Mouse (Mus musculus) stomach, embryonic 14.5 days (tissue): ENCODE results near the gene Zfp212. TPM values are rescaled to one million over a fixed set of nuclear protein-coding genes. Genes with fewer than 3 reads are reported as not detected.

Source experiments
- ATAC-seq: fragments of 200-750 bp; cut with Nextera tagmentation; 2 replicates; pipeline ENCODE4 v1.8.0; 2017; ENCODE audit warnings: low read depth, moderate TSS enrichment; ENCODE audit not compliant: insufficient number of reproducible peaks, insufficient read depth, low FRiP score
- H3K27ac ChIP-seq: fragments of 300-500 bp; sonication (generic); 2 replicates; pipeline ENCODE4 v1.5.1; 2014; ENCODE audit warnings: mild to moderate bottlenecking, low read length, moderate library complexity, mixed read lengths
- H3K27me3 ChIP-seq: fragments of 300-500 bp; sonication (generic); 2 replicates; pipeline ENCODE4 v1.6.1; 2014; ENCODE audit warnings: low read length, control low read depth, mixed read lengths; ENCODE audit not compliant: control insufficient read depth, insufficient read depth
- H3K36me3 ChIP-seq: fragments of 300-500 bp; sonication (generic); 2 replicates; pipeline ENCODE4 v1.6.1; 2014; ENCODE audit warnings: mild to moderate bottlenecking, control low read depth, low read length, moderate library complexity, mixed read lengths; ENCODE audit not compliant: control insufficient read depth, insufficient read depth
- H3K4me1 ChIP-seq: fragments of 300-500 bp; sonication (generic); 2 replicates; pipeline ENCODE4 v1.6.1; 2014; ENCODE audit warnings: low read length, control low read depth, mixed read lengths; ENCODE audit not compliant: control insufficient read depth, insufficient read depth
- H3K4me2 ChIP-seq: fragments of 300-500 bp; sonication (generic); replicated peaks from 2 replicates; pipeline ENCODE4 v1.6.1; 2014; ENCODE audit warnings: low read depth, low read length, control low read depth
- H3K4me3 ChIP-seq: fragments of 300-500 bp; sonication (generic); 2 replicates; pipeline ENCODE4 v1.5.1; 2014; ENCODE audit warnings: low read depth, low read length, control low read depth
- H3K9ac ChIP-seq: fragments of 300-500 bp; sonication (generic); replicated peaks from 2 replicates; pipeline ENCODE4 v1.6.1; 2014; ENCODE audit warnings: low read depth, mild to moderate bottlenecking, control low read depth, low read length, moderate library complexity, mixed read lengths
- H3K9me3 ChIP-seq: fragments of 300-500 bp; sonication (generic); 2 replicates; pipeline ENCODE4 v1.6.1; 2016; ENCODE audit warnings: low read depth, low read length, control low read depth; ENCODE audit not compliant: control insufficient read depth
- WGBS: fragments of 180-500 bp; shearing (Covaris S2); extraction: QIAGEN DNeasy Blood & Tissue Kit; methylation state at CpG from one replicate; pipeline ENCODE4 v1.1.7; 2014; 5-methylcytosine and 5-hydroxymethylcytosine counted together
- polyA plus RNA-seq: library from polyadenylated mRNA; unstranded; fragments of >200 nt; fragmentation: Nextera tagmentation; extraction: Ambion mirVana; gene quantifications from 2 replicates; pipeline ENCODE4 v1.2.1, GENCODE M21; 2014

Gene Zfp212
- polyA plus RNA-seq, 1 experiment from 2014 or later = 13.3 TPM

DNA sequence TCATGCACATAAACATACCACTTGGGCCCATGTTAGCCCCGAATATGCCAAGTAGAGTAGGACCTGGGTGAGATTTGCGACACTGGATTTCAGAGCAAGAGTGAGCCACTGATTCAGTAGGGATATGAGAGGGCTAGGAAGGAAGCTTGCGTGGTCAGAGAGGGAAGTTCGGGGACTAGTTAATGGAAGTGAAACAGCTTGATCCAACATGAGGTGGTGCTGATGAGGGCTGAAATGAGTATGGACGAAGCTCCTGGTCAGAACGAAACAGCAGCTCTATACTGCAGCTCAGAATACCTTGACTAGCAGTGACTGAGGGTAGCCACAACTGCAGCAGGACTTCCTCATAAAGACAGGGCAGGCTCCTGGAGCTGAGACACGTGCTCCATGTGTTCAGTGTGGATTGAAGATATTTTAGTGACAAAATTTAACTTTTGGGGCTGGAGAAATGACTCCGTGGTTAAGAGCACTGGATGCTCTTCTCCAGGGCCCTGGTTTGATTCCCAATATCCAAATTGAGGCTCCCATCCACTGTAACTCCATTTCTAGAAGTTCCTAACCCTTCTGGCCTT is 31.4 kb upstream of the Zfp212 start:
- Histone ChIP-seq H3K4me3 (no peak overlapping the region), H3K27ac (peak overlapping the region; percentile 16; the same call in 1 of the 2 replicates), H3K9ac (no peak overlapping the region), H3K36me3 (peaks cover 73% of the 10 kb centered on the region), H3K27me3 (no peaks in the 10 kb centered on the region), H3K9me3 (no peaks in the 10 kb centered on the region), H3K4me1 (no peaks in the 10 kb centered on the region), H3K4me2 (no peak overlapping the region)
- 86% methylated on average over 8 of the region's 8 CpGs for WGBS
- no peak; the same call in 1 of the 2 replicates for ATAC-seq

- Histone ChIP-seq H3K4me2 (no peak overlapping the region), H3K4me3 (no peak overlapping the region), H3K9ac (no peak overlapping the region), H3K36me3 (peaks cover 49% of the 10 kb centered on the region), H3K4me1 (no peaks in the 10 kb centered on the region), H3K9me3 (peaks cover 4% of the 10 kb centered on the region; the same call in 1 of the 2 replicates), H3K27ac (no peak overlapping the region), H3K27me3 (no peaks in the 10 kb centered on the region)
- no peak for ATAC-seq
- 89% methylated on average over 6 of the region's 6 CpGs for WGBS
Observed at GRCm38 (mm10) chr6:47899416-47899815, 20.9 kb upstream of the Zfp212 start.

GRCm38 (mm10) chr6:47903587-47903986 is 16.7 kb upstream of the Zfp212 start:
- ATAC-seq = no peak
- no peak overlapping the region for H3K9ac ChIP-seq
- peaks cover 67% of the 10 kb centered on the region for H3K36me3 ChIP-seq
- no peak overlapping the region for H3K4me3 ChIP-seq
- WGBS = 81% methylated on average over 4 of the region's 4 CpGs
- no peaks in the 10 kb centered on the region for H3K4me1 ChIP-seq
- no peak overlapping the region for H3K27ac ChIP-seq
- H3K27me3 ChIP-seq = no peaks in the 10 kb centered on the region
- H3K9me3 ChIP-seq = peaks cover 5% of the 10 kb centered on the region; the same call in 1 of the 2 replicates
- no peak overlapping the region for H3K4me2 ChIP-seq

DNA sequence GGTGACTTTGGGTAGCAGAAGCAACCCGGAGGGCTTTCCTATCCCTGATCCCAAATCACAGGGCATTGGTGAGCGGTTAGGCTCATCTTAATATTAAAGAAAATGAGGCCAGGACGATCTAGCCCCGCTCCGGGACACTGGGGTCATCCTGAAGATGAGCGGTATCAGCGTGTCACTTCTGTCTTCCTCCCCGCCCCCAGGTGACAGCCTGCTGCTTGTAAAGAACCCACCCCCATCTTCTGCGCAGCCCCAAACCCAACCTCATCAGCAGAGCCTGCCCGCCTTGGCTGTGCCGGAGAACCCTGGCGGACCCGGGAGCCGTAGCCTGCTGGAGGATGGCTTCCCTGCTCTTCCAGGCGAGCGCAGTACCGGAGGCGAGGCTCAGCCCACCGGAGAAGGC is 15.9 kb upstream of the Zfp212 start:
- H3K9ac ChIP-seq = no peak overlapping the region
- peaks cover 62% of the 10 kb centered on the region for H3K36me3 ChIP-seq
- no peak overlapping the region for H3K4me3 ChIP-seq
- no peaks in the 10 kb centered on the region for H3K27me3 ChIP-seq
- no peak for ATAC-seq
- H3K9me3 ChIP-seq = peaks cover 5% of the 10 kb centered on the region; the same call in 1 of the 2 replicates
- no peak overlapping the region for H3K27ac ChIP-seq
- WGBS = 57% methylated on average over 19 of the region's 19 CpGs
- H3K4me1 ChIP-seq = no peaks in the 10 kb centered on the region
- no peak overlapping the region for H3K4me2 ChIP-seq

DNA sequence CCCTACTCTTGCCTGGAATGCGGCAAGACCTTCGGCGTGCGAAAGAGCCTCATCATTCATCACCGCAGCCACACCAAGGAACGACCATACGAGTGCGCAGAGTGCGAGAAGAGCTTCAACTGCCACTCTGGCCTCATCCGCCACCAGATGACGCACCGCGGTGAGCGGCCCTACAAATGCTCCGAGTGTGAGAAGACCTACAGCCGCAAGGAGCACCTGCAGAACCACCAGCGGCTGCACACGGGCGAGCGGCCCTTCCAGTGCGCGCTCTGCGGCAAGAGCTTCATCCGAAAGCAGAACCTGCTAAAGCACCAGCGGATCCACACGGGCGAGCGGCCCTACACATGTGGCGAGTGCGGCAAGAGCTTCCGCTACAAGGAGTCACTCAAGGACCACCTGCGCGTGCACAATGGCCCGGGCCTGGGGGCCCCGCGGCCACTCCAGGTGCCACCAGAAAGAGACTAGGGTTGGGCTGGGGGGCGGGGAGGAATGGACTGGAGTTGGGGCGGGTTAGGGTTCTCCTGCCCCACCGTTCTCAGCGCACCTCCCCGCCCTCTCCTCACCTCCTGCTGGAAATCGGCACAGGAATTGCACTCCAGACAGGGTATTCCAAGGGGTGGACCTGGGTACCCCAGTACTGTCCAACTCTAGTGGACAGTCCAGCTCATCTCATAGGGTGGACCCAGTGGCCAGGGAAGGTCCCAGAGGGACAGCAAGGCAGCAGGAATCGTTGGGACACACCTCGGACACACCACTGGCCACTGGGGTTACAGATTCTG is 15.2 kb upstream of the Zfp212 start:
- no peak for ATAC-seq
- Histone ChIP-seq H3K9me3 (peaks cover 5% of the 10 kb centered on the region; the same call in 1 of the 2 replicates), H3K27me3 (no peaks in the 10 kb centered on the region), H3K4me3 (no peak overlapping the region), H3K27ac (no peak overlapping the region), H3K4me1 (no peaks in the 10 kb centered on the region), H3K9ac (no peak overlapping the region), H3K4me2 (no peak overlapping the region), H3K36me3 (peaks cover 54% of the 10 kb centered on the region)
- WGBS = 73% methylated on average over 44 of the region's 44 CpGs

DNA sequence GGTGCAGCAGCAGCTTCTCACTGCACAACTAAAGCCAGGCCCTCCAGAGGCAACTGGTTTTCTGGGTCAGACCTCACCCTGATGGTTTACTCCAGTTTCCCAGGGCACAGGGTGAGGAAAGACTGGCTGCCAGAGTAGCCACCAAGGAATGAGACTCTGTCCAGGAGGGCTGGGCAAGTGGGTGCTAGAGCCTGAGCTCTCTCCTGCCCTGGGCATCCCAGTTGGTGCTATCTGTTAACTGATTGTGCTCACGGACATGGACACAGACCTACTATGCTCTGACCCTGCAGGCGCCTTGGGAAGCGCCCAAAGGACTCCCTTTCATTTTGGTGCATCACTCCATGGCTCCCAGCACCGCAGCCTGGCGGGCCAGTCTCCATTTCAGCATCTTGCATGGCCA is 13.9 kb upstream of the Zfp212 start:
- no peak overlapping the region for H3K4me3 ChIP-seq
- H3K27ac ChIP-seq = no peak overlapping the region
- no peaks in the 10 kb centered on the region for H3K4me1 ChIP-seq
- H3K27me3 ChIP-seq = no peaks in the 10 kb centered on the region
- H3K36me3 ChIP-seq = peaks cover 46% of the 10 kb centered on the region
- ATAC-seq = no peak
- H3K9ac ChIP-seq = no peak overlapping the region
- 96% methylated on average over 5 of the region's 5 CpGs for WGBS
- no peak overlapping the region for H3K4me2 ChIP-seq
- peaks cover 5% of the 10 kb centered on the region; the same call in 1 of the 2 replicates for H3K9me3 ChIP-seq

DNA sequence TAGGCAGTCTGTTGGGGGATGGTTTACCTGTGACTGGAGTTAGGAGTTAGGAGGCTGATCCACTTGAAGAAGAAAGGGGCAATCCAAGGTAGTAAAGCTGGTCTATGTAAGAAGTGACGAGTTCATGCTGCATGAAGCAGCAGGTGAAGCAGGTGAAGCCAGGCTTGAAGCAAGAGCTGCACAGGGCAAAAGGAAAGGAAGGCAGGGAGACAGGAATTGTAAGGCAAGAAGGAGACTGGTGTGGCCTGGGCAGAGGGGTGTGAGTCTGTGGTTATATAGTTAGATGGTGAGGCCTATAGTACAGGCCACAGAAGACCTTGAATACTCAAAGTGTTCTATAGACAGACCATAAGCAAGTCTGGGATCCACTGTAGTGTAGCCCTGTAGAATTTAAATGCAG is 11.3 kb upstream of the Zfp212 start:
- Histone ChIP-seq H3K4me3 (no peak overlapping the region), H3K27ac (no peak overlapping the region), H3K27me3 (no peaks in the 10 kb centered on the region), H3K4me2 (no peak overlapping the region), H3K4me1 (no peaks in the 10 kb centered on the region), H3K36me3 (peaks cover 33% of the 10 kb centered on the region), H3K9ac (no peak overlapping the region), H3K9me3 (peaks cover 5% of the 10 kb centered on the region; the same call in 1 of the 2 replicates)
- no peak for ATAC-seq
- 74% methylated on average over 1 of the region's 1 CpGs for WGBS

DNA sequence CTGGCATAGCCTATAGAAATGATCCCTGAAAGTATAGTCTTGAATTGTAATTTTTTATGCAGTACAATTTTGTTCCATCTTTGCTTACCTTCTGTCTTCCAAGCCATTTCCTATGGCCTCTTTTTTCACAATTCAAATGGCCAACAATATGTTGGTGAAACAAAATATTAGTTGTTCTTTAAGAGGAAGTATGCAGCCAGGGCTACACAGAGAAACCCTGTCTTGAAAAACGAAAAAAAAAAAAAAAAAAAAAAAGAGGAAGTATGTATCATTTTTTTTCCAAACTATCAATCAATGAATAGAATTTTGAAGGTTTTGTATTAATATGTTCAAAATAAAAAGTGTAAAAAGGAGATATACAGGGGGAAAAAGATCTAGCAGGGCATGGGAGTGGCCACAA is 8.6 kb upstream of the Zfp212 start:
- no peak for ATAC-seq
- no peak overlapping the region for H3K4me2 ChIP-seq
- WGBS = 47% methylated on average over 1 of the region's 1 CpGs
- H3K9me3 ChIP-seq = no peaks in the 10 kb centered on the region
- peaks cover 7% of the 10 kb centered on the region; the same call in 1 of the 2 replicates for H3K36me3 ChIP-seq
- no peak overlapping the region for H3K9ac ChIP-seq
- no peak overlapping the region for H3K27ac ChIP-seq
- H3K4me3 ChIP-seq = no peak overlapping the region
- H3K27me3 ChIP-seq = no peaks in the 10 kb centered on the region
- H3K4me1 ChIP-seq = no peaks in the 10 kb centered on the region
